Mouse (Mus musculus): ENCODE measurements at regions not wholly inside any gene's neighbourhood (a gene's known extent, or its start where the extent isn't known, plus 50 kb on each side); places are given as distances from the start of the nearest gene placed in this dataset.
A peak's percentile ranks its signal among the peaks of the same experiment; 100 is the strongest.

GRCm38 (mm10) chr8:126854121-126855055, 91.3 kb downstream of the Tomm20 start:
- DNase-seq (ENCODE audit: low spot score in 2 of 2), result no peak

GRCm38 (mm10) chr8:126852663-126853390, 92.8 kb downstream of the Tomm20 start:
- no peak for DNase-seq (ENCODE audit: low spot score in 2 of 2)

- DNase-seq (ENCODE audit: low spot score in 2 of 2), result no peak
These were observed 93.5 kb downstream of the Tomm20 start for GRCm38 (mm10) chr8:126852184-126852583.

GRCm38 (mm10) chr8:126851780-126852179, 93.9 kb downstream of the Tomm20 start:
- no peak for DNase-seq (ENCODE audit: low spot score in 2 of 2)

GRCm38 (mm10) chr8:126850189-126850535, 95.5 kb downstream of the Tomm20 start:
- DNase-seq (ENCODE audit: low spot score in 2 of 2), result no peak

GRCm38 (mm10) chr8:126849411-126850188, 96.0 kb downstream of the Tomm20 start:
- peak in 1 of 2 experiments; percentile 71 for DNase-seq (ENCODE audit: low spot score in 2 of 2)

GRCm38 (mm10) chr8:126848369-126849105, 97.1 kb downstream of the Tomm20 start:
- no peak for DNase-seq (ENCODE audit: low spot score in 2 of 2)

- peak in 1 of 2 experiments; percentile 78 for DNase-seq (ENCODE audit: low spot score in 2 of 2)
These were observed 97.8 kb downstream of the Tomm20 start for GRCm38 (mm10) chr8:126847664-126848353.

GRCm38 (mm10) chr8:126846188-126846565, 99.5 kb downstream of the Tomm20 start:
- no peak for DNase-seq (ENCODE audit: low spot score in 2 of 2)

GRCm38 (mm10) chr8:126845530-126846187, 100.0 kb downstream of the Tomm20 start:
- DNase-seq (ENCODE audit: low spot score in 2 of 2), result no peak

GRCm38 (mm10) chr8:126844627-126845026, 101.0 kb downstream of the Tomm20 start:
- no peak for DNase-seq (ENCODE audit: low spot score in 2 of 2)

GRCm38 (mm10) chr8:126841187-126841586, 104.5 kb downstream of the Tomm20 start:
- no peak for DNase-seq (ENCODE audit: low spot score in 2 of 2)

- no peak for DNase-seq (ENCODE audit: low spot score in 2 of 2)
These were observed 105.8 kb downstream of the Tomm20 start for GRCm38 (mm10) chr8:126839712-126840355.

GRCm38 (mm10) chr8:126839039-126839711, 106.5 kb downstream of the Tomm20 start:
- peak in 1 of 2 experiments; percentile 58 for DNase-seq (ENCODE audit: low spot score in 2 of 2)

- DNase-seq (ENCODE audit: low spot score in 2 of 2), result no peak
These were observed 107.4 kb downstream of the Tomm20 start for GRCm38 (mm10) chr8:126838228-126838627.

GRCm38 (mm10) chr8:126837318-126838025, 108.2 kb downstream of the Tomm20 start:
- no peak for DNase-seq (ENCODE audit: low spot score in 2 of 2)

GRCm38 (mm10) chr8:126835554-126835953, 110.1 kb downstream of the Tomm20 start:
- no peak for DNase-seq (ENCODE audit: low spot score in 2 of 2)
